Mouse (Mus musculus) liver, embryonic 14.5 days (tissue): ENCODE measurements around the gene Anapc16.

Experiments used
- CTCF ChIP-seq: IDR thresholded peaks from 2 replicates; pipeline ENCODE4 v1.5.1; 2016; ENCODE audit warnings: antibody characterized with exemption, low read depth, control low read depth
- EP300 ChIP-seq: IDR thresholded peaks from 2 replicates; pipeline ENCODE4 v1.6.1; 2016; ENCODE audit warnings: antibody characterized with exemption, low read depth

- TF ChIP-seq CTCF (no peak), EP300 (no peak)
Observed at GRCm38 (mm10) chr10:59963609-59964008, 39.3 kb downstream of the Anapc16 start.
